Mouse (Mus musculus) heart, postnatal 25 days (tissue): ENCODE measurements around the gene Hist1h2bb. TPM values are rescaled to one million over a fixed set of nuclear protein-coding genes. Genes with fewer than 3 reads are reported as not detected.

Experiments
- microRNA-seq: library from miRNA; unstranded; fragments of <30 nt; microRNA quantifications from one replicate; pipeline ENCODE4 v1.2.0, GENCODE M21; 2022
- total RNA-seq, 2 experiments: library from RNA; stranded (reverse); gene quantifications; 2 replicates each; pipeline ENCODE4 v1.2.3; 2021

Hist1h2bb gene
- total RNA-seq, 2 experiments from 2014 or later = 9.6 to 11.4 TPM

Small RNA genes within 50 kb of the gene (microRNA-seq; reads per million reads assigned to microRNA genes)
- not detected for gene Gm44314
- not detected for gene Gm44484

Other genes starting within 250 kb of the Hist1h2bb start
- gene Hist1h4h, start 215.7 kb upstream of the Hist1h2bb start, total RNA-seq = 100 to 1,000 TPM; 272 to 334 TPM
- gene Hist1h2af, start 212.8 kb upstream of the Hist1h2bb start, total RNA-seq = 10 to 100 TPM; 13.7 to 25.9 TPM
- 1 to 10 TPM; 3.4 to 4.1 TPM for gene Hist1h3g, start 211.3 kb upstream of the Hist1h2bb start, total RNA-seq
- gene Hist1h2bh, start 203.3 kb upstream of the Hist1h2bb start, total RNA-seq = 1 to 10 TPM; 1.4 to 1.9 TPM
- 10 to 100 TPM in 1 of 2 experiments, 1 to 10 TPM in 1; 6.4 to 10.6 TPM for gene Hist1h3f, start 202.7 kb upstream of the Hist1h2bb start, total RNA-seq
- gene Hist1h4f, start 195.1 kb upstream of the Hist1h2bb start, total RNA-seq = 10 to 100 TPM; 33.0 to 46.9 TPM
- 1 to 10 TPM; 1.8 to 2.5 TPM for gene Hist1h1d, start 193.5 kb upstream of the Hist1h2bb start, total RNA-seq
- gene Hist1h3e, start 184.4 kb upstream of the Hist1h2bb start, total RNA-seq = 10 to 100 TPM; 15.4 to 27.3 TPM
- 1 to 10 TPM; 3.4 to 4.1 TPM for gene Hist1h2ae, start 175.5 kb upstream of the Hist1h2bb start, total RNA-seq
- 10 to 100 TPM; 28.4 to 48.1 TPM for gene Hist1h2bg, start 175.3 kb upstream of the Hist1h2bb start, total RNA-seq
- gene Hist1h2bf, start 172.5 kb upstream of the Hist1h2bb start, total RNA-seq = 10 to 100 TPM; 16.8 to 17.6 TPM
- 1 to 10 TPM; 2.4 to 4.8 TPM for gene Hist1h2ad, start 172.4 kb upstream of the Hist1h2bb start, total RNA-seq
- 1 to 10 TPM; 3.4 to 3.6 TPM for gene Hist1h3d, start 171.0 kb upstream of the Hist1h2bb start, total RNA-seq
- 10 to 100 TPM; 54.4 to 63.1 TPM for gene Hist1h4d, start 165.1 kb upstream of the Hist1h2bb start, total RNA-seq
- 10 to 100 TPM; 10.5 to 10.7 TPM for gene Hist1h2be, start 125.6 kb upstream of the Hist1h2bb start, total RNA-seq
- gene Hist1h1e, start 124.2 kb upstream of the Hist1h2bb start, total RNA-seq = 10 to 100 TPM; 35.6 to 42.0 TPM
- gene Hist1h2ac, start 62.8 kb upstream of the Hist1h2bb start, total RNA-seq = 1 to 10 TPM; 1.5 to 1.9 TPM
- 10 to 100 TPM; 73.7 to 74.9 TPM for gene Hist1h2bc, start 62.5 kb upstream of the Hist1h2bb start, total RNA-seq
- gene Hist1h1t, start 50.9 kb upstream of the Hist1h2bb start, total RNA-seq = not detected
- gene Hist1h4c, start 48.3 kb upstream of the Hist1h2bb start, total RNA-seq = 10 to 100 TPM; 42.4 to 60.8 TPM
- gene Hfe, start 35.9 kb upstream of the Hist1h2bb start, total RNA-seq = 10 to 100 TPM; 48.9 to 50.3 TPM
- 100 to 1,000 TPM; 134 to 160 TPM for gene Hist1h1c, start 7.9 kb upstream of the Hist1h2bb start, total RNA-seq
- 1 to 10 TPM; 3.2 to 9.1 TPM for gene Hist1h3c, start 1.1 kb upstream of the Hist1h2bb start, total RNA-seq
- 10 to 100 TPM; 12.7 to 17.0 TPM for gene Hist1h2ab, start 4.4 kb downstream of the Hist1h2bb start, total RNA-seq
- 10 to 100 TPM; 19.3 to 26.5 TPM for gene Hist1h3b, start 5.5 kb downstream of the Hist1h2bb start, total RNA-seq
- 10 to 100 TPM; 13.3 to 23.6 TPM for gene Hist1h4b, start 10.3 kb downstream of the Hist1h2bb start, total RNA-seq
- gene Hist1h4a, start 14.5 kb downstream of the Hist1h2bb start, total RNA-seq = 10 to 100 TPM; 12.6 to 15.8 TPM
- gene Hist1h3a, start 15.7 kb downstream of the Hist1h2bb start, total RNA-seq = 10 to 100 TPM; 15.8 to 18.0 TPM
- gene Hist1h1a, start 16.9 kb downstream of the Hist1h2bb start, total RNA-seq = 1 to 10 TPM; 5.4 to 9.2 TPM
- not detected for gene Trim38, start 23.2 kb downstream of the Hist1h2bb start, total RNA-seq
- not detected for gene Slc17a2, start 60.3 kb downstream of the Hist1h2bb start, total RNA-seq
- gene Slc17a3, start 92.7 kb downstream of the Hist1h2bb start, total RNA-seq = not detected
- not detected for gene Slc17a1, start 121.0 kb downstream of the Hist1h2bb start, total RNA-seq
- not detected for gene Slc17a4, start 168.3 kb downstream of the Hist1h2bb start, total RNA-seq
- not detected for gene Hist1h2ba, start 187.4 kb downstream of the Hist1h2bb start, total RNA-seq
- gene Hist1h2aa, start 187.7 kb downstream of the Hist1h2bb start, total RNA-seq = not detected
- gene Scgn, start 244.5 kb downstream of the Hist1h2bb start, total RNA-seq = not detected